Mouse (Mus musculus): ENCODE data around the gene Cpne5. TPM values are rescaled to one million over a fixed set of nuclear protein-coding genes. Genes with fewer than 3 reads are reported as not detected.

Gene Cpne5
- polyA plus RNA-seq, 1 experiment from 2014 or later = 21.0 TPM

GRCm38 (mm10) chr17:29210037-29210436 is 27.9 kb downstream of the Cpne5 start:
- Histone ChIP-seq H3K36me3 (no peaks in the 10 kb centered on the region), H3K9me3 (no peaks in the 10 kb centered on the region), H3K9ac (no peak overlapping the region), H3K4me3 (no peak overlapping the region), H3K4me2 (no peak overlapping the region), H3K27ac (replicated peaks) (no peak overlapping the region), H3K27me3 (replicated peaks) (peaks cover 13% of the 10 kb centered on the region), H3K4me1 (peaks cover 29% of the 10 kb centered on the region)
- ATAC-seq (ENCODE audit: extremely low read depth, insufficient number of reproducible peaks, low FRiP score, low TSS enrichment) = no peak
- 88% methylated on average over 3 of the region's 3 CpGs for WGBS

- peaks cover 16% of the 10 kb centered on the region for H3K4me1 ChIP-seq
- ATAC-seq (ENCODE audit: extremely low read depth, insufficient number of reproducible peaks, low FRiP score, low TSS enrichment) = no peak
- no peaks in the 10 kb centered on the region for H3K27me3 ChIP-seq (replicated peaks)
- peak overlapping the region; percentile 59; the same call in 1 of the 2 replicates for H3K9ac ChIP-seq
- H3K9me3 ChIP-seq = no peaks in the 10 kb centered on the region
- 51% methylated on average over 7 of the region's 7 CpGs for WGBS
- peak overlapping the region; percentile 67 for H3K27ac ChIP-seq (replicated peaks)
- H3K4me3 ChIP-seq = no peak overlapping the region
- H3K4me2 ChIP-seq = peak overlapping the region; percentile 44
- H3K36me3 ChIP-seq = no peaks in the 10 kb centered on the region
These were observed 31.9 kb downstream of the Cpne5 start for GRCm38 (mm10) chr17:29206052-29206451.

GRCm38 (mm10) chr17:29202604-29203003 is 35.4 kb downstream of the Cpne5 start:
- Histone ChIP-seq H3K4me3 (no peak overlapping the region), H3K4me2 (no peak overlapping the region), H3K9me3 (no peaks in the 10 kb centered on the region), H3K36me3 (no peaks in the 10 kb centered on the region), H3K4me1 (peaks cover 21% of the 10 kb centered on the region), H3K9ac (no peak overlapping the region), H3K27me3 (replicated peaks) (no peaks in the 10 kb centered on the region), H3K27ac (replicated peaks) (no peak overlapping the region)
- ATAC-seq (ENCODE audit: extremely low read depth, insufficient number of reproducible peaks, low FRiP score, low TSS enrichment) = no peak
- WGBS = 81% methylated on average over 6 of the region's 6 CpGs

GRCm38 (mm10) chr17:29199821-29200220 is 38.1 kb downstream of the Cpne5 start:
- Histone ChIP-seq H3K4me1 (peaks cover 11% of the 10 kb centered on the region), H3K4me2 (no peak overlapping the region), H3K27ac (replicated peaks) (no peak overlapping the region), H3K9me3 (no peaks in the 10 kb centered on the region), H3K27me3 (replicated peaks) (no peaks in the 10 kb centered on the region), H3K9ac (no peak overlapping the region), H3K36me3 (no peaks in the 10 kb centered on the region), H3K4me3 (no peak overlapping the region)
- ATAC-seq (ENCODE audit: extremely low read depth, insufficient number of reproducible peaks, low FRiP score, low TSS enrichment) = no peak
- WGBS = 36% methylated on average over 7 of the region's 7 CpGs

- 35% methylated on average over 9 of the region's 9 CpGs for WGBS
These were observed 38.7 kb downstream of the Cpne5 start for GRCm38 (mm10) chr17:29199151-29199800.

GRCm38 (mm10) chr17:29195579-29195978 is 42.4 kb downstream of the Cpne5 start:
- no peak for ATAC-seq (ENCODE audit: extremely low read depth, insufficient number of reproducible peaks, low FRiP score, low TSS enrichment)
- Histone ChIP-seq H3K27me3 (replicated peaks) (no peaks in the 10 kb centered on the region), H3K9me3 (no peaks in the 10 kb centered on the region), H3K9ac (no peak overlapping the region), H3K27ac (replicated peaks) (no peak overlapping the region), H3K4me2 (no peak overlapping the region), H3K4me3 (no peak overlapping the region), H3K36me3 (no peaks in the 10 kb centered on the region), H3K4me1 (peaks cover 17% of the 10 kb centered on the region)
- 67% methylated on average over 4 of the region's 4 CpGs for WGBS

More at GRCm38 (mm10) chr17:29199151-29199800, 38.7 kb downstream of the Cpne5 start:
- no peaks in the 10 kb centered on the region for H3K9me3 ChIP-seq
- H3K9ac ChIP-seq = no peak overlapping the region
- H3K4me1 ChIP-seq = peaks cover 11% of the 10 kb centered on the region
- no peak overlapping the region for H3K4me3 ChIP-seq
- no peak for ATAC-seq (ENCODE audit: extremely low read depth, insufficient number of reproducible peaks, low FRiP score, low TSS enrichment)
- H3K27ac ChIP-seq (replicated peaks) = no peak overlapping the region
- H3K36me3 ChIP-seq = no peaks in the 10 kb centered on the region
- H3K4me2 ChIP-seq = no peak overlapping the region
- no peaks in the 10 kb centered on the region for H3K27me3 ChIP-seq (replicated peaks)

- no peak overlapping the region for H3K27ac ChIP-seq (replicated peaks)
- WGBS = 7% methylated on average over 10 of the region's 12 CpGs
- 0 out of 2 replicates have a peak overlapping the region, but pooled peaks have one; percentile 2 for H3K9ac ChIP-seq
- H3K36me3 ChIP-seq = no peaks in the 10 kb centered on the region
- peaks cover 18% of the 10 kb centered on the region for H3K4me1 ChIP-seq
- peak overlapping the region; percentile 15 for H3K4me3 ChIP-seq
- ATAC-seq (ENCODE audit: extremely low read depth, insufficient number of reproducible peaks, low FRiP score, low TSS enrichment) = no peak
- H3K4me2 ChIP-seq = peak overlapping the region; percentile 56
- peaks cover 16% of the 10 kb centered on the region for H3K27me3 ChIP-seq (replicated peaks)
- no peaks in the 10 kb centered on the region for H3K9me3 ChIP-seq
These were observed 49.0 kb downstream of the Cpne5 start for GRCm38 (mm10) chr17:29188989-29189388.

- Histone ChIP-seq H3K9ac (no peak overlapping the region), H3K4me3 (no peak overlapping the region), H3K27me3 (replicated peaks) (peaks cover 19% of the 10 kb centered on the region), H3K27ac (replicated peaks) (no peak overlapping the region), H3K4me2 (no peak overlapping the region), H3K4me1 (peaks cover 14% of the 10 kb centered on the region), H3K36me3 (no peaks in the 10 kb centered on the region), H3K9me3 (no peaks in the 10 kb centered on the region)
- 44% methylated on average over 10 of the region's 10 CpGs for WGBS
- no peak for ATAC-seq (ENCODE audit: extremely low read depth, insufficient number of reproducible peaks, low FRiP score, low TSS enrichment)
These were observed 50.7 kb downstream of the Cpne5 start for GRCm38 (mm10) chr17:29186989-29187859.

- Histone ChIP-seq H3K27ac (replicated peaks) (no peak overlapping the region), H3K9ac (no peak overlapping the region), H3K9me3 (no peaks in the 10 kb centered on the region), H3K4me3 (no peak overlapping the region), H3K36me3 (no peaks in the 10 kb centered on the region), H3K4me2 (no peak overlapping the region), H3K27me3 (replicated peaks) (peaks cover 19% of the 10 kb centered on the region), H3K4me1 (peaks cover 29% of the 10 kb centered on the region)
- 49% methylated on average over 7 of the region's 7 CpGs for WGBS
- no peak for ATAC-seq (ENCODE audit: extremely low read depth, insufficient number of reproducible peaks, low FRiP score, low TSS enrichment)
These were observed 52.5 kb downstream of the Cpne5 start for GRCm38 (mm10) chr17:29185376-29186046.

GRCm38 (mm10) chr17:29183162-29183561 is 54.8 kb downstream of the Cpne5 start:
- no peak for ATAC-seq (ENCODE audit: extremely low read depth, insufficient number of reproducible peaks, low FRiP score, low TSS enrichment)
- 0 out of 2 replicates have a peak, but pooled peaks cover 3% of the 10 kb centered on the region for H3K27me3 ChIP-seq (replicated peaks)
- peak overlapping the region; percentile 47; the same call in 1 of the 2 replicates for H3K9ac ChIP-seq
- H3K27ac ChIP-seq (replicated peaks) = no peak overlapping the region
- no peaks in the 10 kb centered on the region for H3K36me3 ChIP-seq
- no peak overlapping the region for H3K4me3 ChIP-seq
- H3K4me2 ChIP-seq = no peak overlapping the region
- H3K4me1 ChIP-seq = peaks cover 41% of the 10 kb centered on the region
- H3K9me3 ChIP-seq = no peaks in the 10 kb centered on the region
- WGBS = 54% methylated on average over 11 of the region's 11 CpGs

- ATAC-seq (ENCODE audit: extremely low read depth, insufficient number of reproducible peaks, low FRiP score, low TSS enrichment) = no peak
- Histone ChIP-seq H3K4me3 (no peak overlapping the region), H3K4me1 (peaks cover 47% of the 10 kb centered on the region), H3K27ac (replicated peaks) (no peak overlapping the region), H3K9ac (peak overlapping the region; percentile 47; the same call in 1 of the 2 replicates), H3K9me3 (no peaks in the 10 kb centered on the region), H3K27me3 (replicated peaks) (0 out of 2 replicates have a peak, but pooled peaks cover 3% of the 10 kb centered on the region), H3K36me3 (no peaks in the 10 kb centered on the region), H3K4me2 (no peak overlapping the region)
- 56% methylated on average over 5 of the region's 5 CpGs for WGBS
These were observed 56.2 kb downstream of the Cpne5 start for GRCm38 (mm10) chr17:29181751-29182150.

All from heart, embryonic 13.5 days (tissue).